Mouse (Mus musculus) layer of hippocampus, adult 18-20 months (tissue): Measurements from ENCODE around the gene Sys1. TPM values are rescaled to one million over a fixed set of nuclear protein-coding genes. Genes with fewer than 3 reads are reported as not detected.

ENCODE experiments used
- DNase-seq, 2 experiments: peaks; one replicate each; pipeline ENCODE4 v3.0.0; 2022; ENCODE audit warnings: low spot score in 2 of 2
- long read RNA-seq: library from polyadenylated mRNA; stranded (forward); transcript quantifications from one replicate; pipeline ENCODE4 v2.0.0, GENCODE M21; 2021
- total RNA-seq, 2 experiments: library from RNA; stranded (reverse); gene quantifications; 2 replicates each; pipeline ENCODE4 v1.2.3; 2021

Sys1 gene
- 10 to 100 TPM; 37.9 to 39.9 TPM for total RNA-seq
- long read RNA-seq, transcript Sys1-201 (4 exons, 1,606 nt): major isoform, 29 of 51 reads
- long read RNA-seq, partial matches to known transcripts: 9 of 51 reads
- long read RNA-seq, other reads (novel, unspliced or antisense): 9 of 51 reads

DNA sequence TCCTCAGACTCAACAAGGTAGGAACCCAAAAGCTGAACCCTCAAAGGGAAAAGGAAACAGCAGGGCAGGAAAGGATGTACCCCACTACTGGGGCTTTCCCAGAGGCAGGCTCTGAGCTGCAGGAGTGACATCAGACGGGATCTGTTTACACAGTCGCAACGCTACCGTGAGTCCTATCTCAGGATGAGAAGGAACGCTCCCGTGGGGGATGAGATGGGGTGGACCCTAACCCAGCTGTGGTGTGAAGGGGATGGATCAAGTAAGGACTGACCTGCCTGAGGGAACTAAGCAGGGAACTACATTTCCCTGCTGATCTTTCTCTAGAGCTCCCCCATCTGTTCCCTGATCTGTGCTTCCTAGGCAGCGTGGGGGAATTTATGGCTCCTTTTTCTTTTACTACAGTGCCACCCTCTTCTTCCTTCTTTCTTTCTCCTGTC, at the start of gene Sys1:
Gene Sys1 (plus strand): TSS at position 101 of the 437 bp plus-strand sequence.
- peak; percentile 56 to 67 for DNase-seq

DNA sequence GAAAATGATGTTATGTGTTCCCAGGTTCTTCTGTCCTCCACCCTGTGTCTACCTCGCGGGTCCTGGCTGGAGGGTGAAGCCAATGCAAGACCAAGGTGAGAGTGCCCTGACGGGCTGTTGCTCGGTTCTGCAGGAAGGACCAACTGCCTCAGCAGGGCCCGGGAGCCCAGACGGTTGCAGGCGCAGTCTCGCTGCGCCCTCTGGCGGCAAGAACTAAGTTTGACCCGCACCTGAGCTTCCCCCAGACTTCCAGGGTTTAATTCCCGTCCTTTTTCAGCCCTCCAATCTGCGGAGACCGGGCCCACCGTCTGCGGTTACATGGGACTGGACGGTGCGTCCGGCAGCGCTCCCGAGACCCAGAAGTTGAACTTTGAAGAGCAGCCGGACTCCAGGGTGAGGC, 49.1 kb upstream of the Sys1 start:
- DNase-seq: peak; percentile 57 to 76

DNA sequence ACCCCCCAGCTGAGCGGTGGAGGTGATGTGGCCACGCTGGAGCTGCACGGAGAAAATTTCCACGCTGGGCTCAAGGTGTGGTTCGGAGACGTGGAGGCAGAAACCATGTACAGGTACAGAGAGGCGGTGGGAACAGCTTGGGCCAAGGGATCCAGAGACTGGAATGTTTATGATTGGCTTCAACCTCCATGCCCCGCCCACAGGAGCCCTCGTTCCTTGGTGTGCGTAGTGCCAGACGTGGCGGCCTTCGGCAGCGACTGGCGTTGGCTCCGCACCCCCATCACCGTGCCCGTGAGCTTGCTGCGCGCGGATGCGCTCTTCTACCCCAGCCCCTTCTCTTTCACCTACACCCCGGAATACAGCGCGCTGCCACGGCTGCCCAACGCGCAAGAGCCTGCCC, 42.6 kb upstream of the Sys1 start:
- no peak for DNase-seq

DNA sequence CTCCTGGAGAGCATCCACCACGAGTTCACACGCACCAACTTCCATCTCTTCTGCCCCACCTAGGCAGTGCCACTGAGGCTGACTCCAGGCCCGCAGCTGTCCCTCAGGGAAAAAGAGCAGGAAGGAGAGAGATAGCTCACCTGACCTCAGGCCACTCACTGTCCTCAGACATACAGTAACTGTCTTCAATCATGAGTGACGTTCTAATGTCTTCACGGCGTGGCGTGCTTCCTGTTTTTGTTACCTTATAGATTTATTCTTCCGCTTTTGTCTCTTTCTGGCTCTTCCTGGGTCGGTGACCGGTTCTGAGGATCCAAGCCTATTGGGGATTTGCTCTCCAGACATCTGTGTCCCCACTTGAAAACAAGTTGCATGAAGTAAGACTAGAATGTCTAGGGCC, 42.2 kb upstream of the Sys1 start:
- DNase-seq: no peak

DNA sequence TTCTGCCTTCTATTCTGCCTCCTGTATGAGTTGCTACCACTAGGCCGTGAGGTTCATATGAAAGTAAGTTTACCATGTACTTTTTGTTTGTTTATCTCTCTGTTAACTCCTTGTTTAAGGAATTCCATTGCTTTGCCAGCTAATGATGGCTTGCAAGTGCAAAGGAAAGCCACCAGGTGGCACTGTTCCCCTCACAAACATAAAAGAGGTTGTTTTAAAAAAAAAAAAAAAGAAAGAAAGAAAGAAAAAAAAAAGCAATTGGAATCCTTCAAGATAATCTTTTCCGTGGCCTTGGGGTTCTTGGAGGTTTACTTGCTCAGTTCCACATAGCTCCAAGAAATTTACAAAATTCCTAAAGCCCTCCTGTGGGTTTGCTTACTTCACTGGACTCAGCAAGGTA, 39.6 kb upstream of the Sys1 start:
- DNase-seq: peak in 1 of 2 experiments; percentile 43

DNA sequence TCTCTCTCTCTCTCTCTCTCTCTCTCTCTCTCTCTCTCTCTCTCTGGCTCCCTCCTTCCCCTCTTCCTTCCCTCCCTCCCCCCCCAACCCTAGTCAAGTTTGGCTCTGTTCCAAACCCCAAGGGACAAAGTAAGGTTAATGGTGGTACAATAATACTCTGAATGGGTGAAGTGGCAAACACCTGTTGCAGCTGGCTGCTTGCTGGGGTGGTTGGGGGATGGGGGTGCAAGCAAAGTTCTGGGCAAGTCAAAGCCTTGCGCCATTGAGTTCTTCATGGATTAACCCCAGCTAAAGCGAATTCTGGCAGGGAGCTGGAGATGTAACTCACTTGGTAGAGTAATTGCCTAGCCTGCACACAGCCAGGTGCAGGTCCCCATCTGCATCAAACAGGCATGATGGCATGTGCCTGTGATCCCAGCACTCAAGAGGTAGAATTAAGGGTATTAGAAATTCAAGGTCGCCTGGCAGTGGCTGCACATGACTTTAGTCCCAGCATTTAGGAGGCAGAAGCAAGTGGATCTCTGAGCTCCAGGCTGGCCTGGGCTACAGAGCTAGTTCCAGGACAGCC, 38.4 kb upstream of the Sys1 start:
- no peak for DNase-seq

DNA sequence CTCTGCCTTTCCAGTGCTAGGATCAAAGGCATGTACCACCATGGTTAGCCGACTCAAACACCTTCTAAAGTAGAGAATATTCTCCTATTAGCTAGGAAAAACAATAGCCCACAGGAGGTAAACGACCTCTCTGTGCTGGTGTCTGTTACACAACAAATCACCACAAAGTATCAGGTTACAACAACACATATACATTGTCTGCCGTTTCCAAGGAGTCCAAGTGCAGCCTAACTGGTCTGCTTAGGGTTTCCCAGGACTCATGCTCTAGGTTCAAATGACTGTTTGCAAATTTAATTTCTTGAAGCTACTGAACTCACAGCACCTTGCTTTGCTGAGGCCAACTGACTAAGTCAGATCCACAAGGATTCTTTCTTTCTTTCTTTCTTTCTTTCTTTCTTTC, 37.3 kb upstream of the Sys1 start:
- no peak for DNase-seq

DNA sequence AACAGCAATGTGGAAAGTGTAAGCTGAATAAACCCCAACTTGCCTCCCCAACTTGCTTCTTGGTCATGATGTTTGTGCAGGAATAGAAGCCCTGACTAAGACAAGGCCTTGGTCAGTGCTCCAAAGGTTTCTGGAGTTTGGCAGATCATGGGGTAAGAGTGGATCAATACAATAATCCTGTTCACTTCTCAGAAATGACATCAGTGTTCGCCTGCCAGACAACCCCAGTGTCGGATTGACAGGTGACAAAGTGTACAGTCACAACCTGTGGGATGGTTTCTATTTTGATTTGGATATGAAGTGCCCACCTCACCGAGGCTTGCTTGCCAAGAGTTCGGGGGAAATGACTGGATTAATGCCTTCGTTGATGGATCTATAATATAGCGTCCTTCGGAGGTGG, 35.5 kb upstream of the Sys1 start:
- DNase-seq: no peak

DNA sequence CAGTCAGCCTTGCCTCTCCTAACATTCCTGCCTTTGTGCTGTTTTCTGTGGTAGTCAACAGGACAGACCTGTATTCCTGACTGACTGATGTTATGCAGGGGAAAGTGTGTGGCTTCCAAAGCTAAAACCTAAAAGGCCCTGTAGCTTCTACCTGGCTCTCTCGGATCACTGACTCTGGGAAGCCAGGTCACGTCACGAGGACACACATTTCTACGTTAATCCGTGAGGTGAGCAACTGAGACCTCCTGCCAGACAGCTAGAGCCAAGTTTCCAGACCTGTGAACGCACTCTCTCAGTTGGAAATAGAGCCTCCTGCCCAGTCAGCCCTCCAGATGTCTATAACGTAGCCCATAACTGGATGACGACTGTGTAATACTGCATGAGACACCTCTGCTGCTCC, 34.8 kb upstream of the Sys1 start:
- no peak for DNase-seq

DNA sequence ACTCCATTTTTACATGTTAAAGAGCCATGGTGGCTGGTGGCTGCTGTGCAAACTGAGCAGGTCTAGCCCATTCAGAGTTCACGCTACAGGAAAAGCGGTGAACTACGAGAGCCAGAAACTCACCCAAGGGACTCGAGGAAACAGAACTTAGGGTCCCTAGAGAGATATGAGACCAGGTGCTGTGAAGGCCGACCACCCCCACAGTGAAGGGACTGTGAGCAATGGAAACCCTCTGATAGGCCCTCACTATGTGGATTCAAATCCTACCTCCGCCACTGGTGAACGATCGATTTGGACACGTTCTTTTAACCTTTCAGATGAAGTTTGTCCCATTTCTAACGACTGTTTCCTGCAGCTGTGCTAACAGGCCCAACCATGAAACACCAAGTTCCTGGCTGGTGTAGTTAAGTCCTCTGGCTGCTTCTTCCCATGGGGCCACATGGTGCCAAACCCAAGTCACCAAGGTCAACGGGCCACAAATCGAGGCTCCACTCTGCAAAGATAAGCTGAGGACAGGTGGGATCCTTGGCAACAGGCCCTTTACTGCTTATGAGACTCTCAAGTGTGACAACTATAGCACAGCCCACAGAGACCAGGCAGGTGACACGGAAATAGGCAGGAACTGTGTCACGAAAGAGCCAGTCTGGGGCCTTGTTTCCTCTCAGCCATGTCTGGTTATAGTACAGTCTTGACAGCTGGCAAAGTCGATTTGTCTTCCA, 33.9 kb upstream of the Sys1 start:
- no peak for DNase-seq

DNA sequence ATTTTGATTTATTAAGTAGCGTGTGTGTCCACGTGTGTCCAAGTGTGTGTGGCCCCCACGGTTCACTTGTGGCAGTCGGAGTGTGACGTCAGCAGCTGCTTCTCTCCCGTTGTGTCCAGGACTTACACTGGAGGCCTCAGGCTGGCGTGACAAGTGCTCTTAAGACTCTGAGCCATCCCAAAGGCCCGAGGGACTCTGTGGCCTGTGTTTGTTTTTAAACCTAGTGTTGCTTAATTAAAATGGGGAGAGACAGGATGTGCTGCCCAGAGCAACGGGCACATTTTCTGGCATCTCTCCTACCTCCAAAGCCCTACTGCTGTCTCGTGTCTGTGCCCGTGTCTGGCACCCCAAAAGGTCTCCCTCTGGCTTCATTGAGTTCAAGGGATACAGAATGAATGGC, 33.3 kb upstream of the Sys1 start:
- DNase-seq: peak in 1 of 2 experiments; percentile 53

DNA sequence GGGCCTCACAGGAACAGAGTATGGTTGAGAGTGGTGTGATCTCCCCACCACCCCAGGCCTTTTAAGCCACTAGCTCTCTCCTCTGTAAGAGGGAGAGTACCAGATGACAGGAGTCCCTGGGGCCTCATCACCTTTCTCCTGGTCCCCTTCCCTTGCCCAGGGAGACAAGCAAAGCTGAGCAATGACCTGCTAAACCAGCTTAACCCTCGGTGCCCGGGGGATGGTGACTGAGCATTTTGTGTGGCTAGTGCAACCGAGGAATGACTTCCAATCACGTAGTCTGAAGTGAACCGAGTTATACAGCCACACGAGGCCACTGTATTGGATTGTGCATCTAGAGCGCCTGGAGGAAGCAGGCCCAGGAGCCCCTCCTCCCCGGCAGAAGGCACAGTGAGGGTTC, 32.4 kb upstream of the Sys1 start:
- no peak for DNase-seq

DNA sequence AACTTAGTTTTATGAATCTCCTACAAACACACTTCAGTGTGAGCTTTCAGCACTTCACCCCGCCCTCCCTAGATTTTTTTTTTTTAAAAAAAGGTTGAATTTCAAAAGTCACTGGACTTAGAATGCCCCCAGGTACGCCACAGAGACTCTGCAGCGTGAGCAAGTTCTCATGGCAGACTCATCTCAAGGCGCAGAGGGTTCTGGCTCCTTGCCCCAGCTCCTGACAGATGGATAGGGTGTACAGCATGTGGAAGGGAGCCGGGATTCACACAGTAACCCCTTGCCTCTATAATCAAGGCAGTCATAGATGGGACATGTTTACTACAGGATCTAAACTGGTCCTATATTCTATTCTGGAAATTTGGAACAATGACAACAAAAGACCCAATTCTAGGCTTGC, 31.4 kb upstream of the Sys1 start:
- DNase-seq: peak in 1 of 2 experiments; percentile 64

DNA sequence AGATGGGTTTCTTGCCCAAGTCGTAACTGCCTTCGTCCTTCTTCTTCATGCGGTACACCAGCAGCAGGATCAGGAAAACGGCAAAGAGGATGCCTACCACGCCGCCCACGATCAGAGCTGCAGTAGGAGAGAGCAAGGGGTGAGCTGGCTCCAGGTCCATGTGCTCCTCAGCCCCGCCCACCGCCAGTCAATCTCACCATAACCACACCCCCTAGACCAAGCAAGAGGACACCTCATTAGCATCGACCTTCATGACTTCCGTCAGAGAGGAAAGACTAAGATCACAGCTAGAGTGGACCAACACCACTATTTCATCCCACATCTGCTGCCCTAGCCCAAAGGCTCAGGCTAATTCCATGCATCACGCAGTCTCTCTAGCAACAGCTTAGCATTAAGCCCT, 30.6 kb upstream of the Sys1 start:
- DNase-seq: no peak

DNA sequence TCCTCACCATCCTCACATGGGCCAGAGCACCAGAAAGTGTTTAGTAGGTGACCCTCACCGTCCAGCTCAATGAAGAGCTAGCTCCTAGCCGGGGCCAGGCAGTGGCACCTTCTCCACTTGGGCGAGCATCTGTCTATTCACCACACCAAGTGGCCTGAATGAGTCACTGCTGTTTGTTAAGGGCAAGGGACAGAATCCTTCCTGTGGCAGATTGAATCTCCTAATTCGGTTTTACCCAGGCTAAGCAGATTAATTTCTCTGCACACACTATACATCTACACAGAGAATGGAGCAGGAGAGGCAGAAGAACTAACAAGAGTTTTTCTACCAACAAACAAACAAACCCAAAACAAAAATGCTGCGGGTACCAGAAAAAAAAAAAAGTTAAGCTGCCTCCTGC, 29.8 kb upstream of the Sys1 start:
- DNase-seq: no peak

DNA sequence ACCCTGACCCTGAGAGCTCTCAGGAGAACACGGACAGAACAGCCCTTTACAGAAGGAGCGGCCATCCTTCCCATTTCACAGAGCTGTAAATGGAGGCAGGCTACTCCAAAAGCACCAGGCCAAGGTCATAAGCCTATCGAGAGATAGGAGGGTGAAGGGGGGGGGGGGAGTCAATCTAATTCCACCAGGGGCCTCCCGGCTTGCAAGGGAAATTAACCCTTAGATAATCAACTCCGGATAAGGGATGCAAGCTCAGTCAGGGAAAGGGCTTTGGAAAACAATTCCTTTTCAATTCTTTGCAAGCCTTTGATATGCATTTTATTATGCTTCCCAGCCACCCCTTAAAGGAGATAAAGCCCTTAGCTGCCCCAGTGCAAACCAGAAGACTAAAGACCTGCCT, 28.3 kb upstream of the Sys1 start:
- no peak for DNase-seq

DNA sequence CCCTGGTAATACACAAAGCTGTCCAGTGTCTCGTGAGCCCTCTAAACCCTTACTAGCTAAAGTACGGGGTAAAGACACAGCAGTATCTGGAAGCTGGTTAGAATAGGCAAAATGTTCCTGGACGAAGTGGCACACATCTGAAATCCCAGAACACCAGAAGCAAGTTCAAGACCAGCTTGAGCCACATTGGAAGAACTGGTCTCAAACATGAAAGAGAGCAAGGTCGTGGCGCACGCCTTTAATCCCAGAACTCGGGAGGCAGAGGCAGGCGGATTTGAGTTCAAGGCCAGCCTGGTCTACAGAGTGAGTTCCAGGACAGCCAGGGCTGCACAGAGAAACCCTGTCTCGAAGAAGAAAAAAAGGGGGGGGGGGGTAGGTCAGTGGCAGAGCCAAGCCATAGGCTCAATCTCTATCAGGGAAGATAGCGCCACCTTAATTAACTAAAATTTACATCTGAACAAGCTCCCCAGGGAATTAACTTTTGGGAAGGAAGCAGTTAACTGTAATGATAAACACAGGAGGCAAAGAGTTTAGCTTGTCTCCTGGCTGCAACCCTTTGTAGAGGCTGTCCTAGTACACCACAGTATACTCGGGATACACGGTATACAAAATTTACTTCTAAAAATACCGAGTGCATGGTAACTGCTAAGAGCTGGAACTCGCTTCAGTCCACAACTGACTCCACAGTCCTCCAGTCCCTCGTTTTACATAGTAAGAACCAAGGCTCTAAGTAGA, 26.7 kb upstream of the Sys1 start:
- DNase-seq: no peak

DNA sequence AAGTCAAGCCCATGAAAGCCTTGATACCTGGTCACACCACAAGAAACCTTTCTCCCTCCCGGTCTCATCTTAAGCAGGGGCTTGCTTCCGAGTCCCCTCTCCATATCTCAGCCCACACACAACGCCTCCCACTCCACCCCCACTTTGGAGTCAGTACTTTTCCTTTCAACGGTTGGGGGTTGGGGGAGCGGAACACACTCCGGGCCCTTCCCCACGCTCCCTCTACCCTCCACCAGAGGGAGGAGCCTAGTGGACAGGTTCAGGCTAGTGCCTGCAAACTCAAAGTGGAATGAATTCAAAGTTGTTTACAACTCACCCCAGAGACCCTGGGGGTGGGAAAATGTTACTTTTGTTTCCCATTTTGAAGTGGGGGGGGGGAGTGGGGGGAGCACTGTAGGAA, 26.1 kb upstream of the Sys1 start:
- DNase-seq: no peak

DNA sequence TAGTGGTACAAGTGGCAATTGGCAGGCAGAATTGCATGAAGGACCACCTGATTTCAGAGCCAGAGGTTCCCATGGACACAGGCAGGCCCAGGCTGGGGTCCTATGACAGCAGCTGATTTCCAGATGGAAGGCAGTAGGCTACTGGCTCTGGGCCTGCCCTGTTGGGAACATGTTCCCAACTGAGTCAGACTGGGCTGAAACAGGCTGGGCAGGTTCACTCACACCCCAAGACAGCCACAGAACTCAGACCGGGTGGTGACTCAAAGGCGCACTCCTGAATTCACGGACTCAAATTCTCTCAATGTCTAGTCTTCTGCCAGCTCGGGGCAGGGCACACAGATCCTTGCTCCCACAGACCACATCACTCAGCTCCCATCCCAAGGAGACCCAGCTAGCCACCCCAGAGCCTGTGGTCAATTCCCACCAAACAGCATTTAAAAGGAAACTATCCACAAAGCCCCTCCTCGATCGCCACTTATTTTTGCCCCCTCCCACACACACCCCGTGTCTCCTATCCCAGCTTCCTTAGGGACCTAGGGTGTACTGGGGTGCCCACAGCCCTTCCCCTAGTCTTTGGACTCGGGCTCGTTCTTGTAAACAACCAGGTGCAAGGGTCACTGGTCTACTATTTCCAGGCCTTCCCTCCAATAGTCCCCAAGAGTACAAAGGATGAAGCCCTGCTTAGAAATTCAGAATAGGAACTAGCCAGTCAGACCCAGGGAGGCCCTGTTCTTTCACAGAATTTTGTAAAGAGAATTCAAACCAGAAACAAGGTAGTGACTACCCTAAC, 24.9 kb upstream of the Sys1 start:
- no peak for DNase-seq

DNA sequence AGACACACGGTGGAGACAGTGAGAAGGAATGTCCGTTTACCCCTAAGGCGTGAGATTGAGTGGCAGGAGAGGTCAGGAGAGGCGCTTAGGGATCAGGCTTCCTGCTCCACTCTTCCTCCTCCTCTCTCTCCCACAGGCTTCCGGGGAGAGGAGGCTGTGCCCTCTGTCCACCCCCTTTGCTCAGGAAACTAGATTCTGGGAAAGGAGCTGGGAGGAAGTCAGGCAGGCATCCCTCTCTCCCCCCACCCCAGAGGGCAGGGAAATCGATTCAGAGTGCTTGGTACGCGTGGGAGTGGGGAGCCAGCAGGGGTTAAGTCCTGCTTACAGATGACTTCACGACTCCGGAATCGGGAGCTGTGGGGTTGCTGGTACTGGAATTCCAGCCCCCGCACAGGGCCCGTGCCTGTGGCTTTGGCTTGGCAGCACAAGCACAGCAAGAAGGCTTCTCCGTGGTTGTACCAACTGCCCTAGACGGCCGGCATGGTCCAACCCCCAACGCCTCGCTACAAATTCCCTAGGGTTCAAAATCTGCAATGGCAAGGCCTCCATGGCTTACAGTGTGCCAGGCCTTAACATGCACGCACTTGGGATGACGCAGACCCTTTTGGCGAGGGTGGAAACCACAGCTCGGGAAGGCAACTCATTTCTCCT, 24.1 kb upstream of the Sys1 start:
- no peak for DNase-seq
